ENCODE assay signal across 8 mouse cellular contexts in genomic region chr14:74946751-74947375, GRCm38 (mm10). TPM values are rescaled to one million over a fixed set of nuclear protein-coding genes. Genes with fewer than 3 reads are reported as not detected.
DNase-seq lines count a peak whose midpoint lies in the region; ATAC-seq lines count a peak whose summit lies in the region.

No protein-coding gene starts in this region.

- peak overlapping the region; percentile 76 for H3K4me2 ChIP-seq in hindbrain, embryonic 14.5 days (replicated peaks)

- H3K4me1 ChIP-seq in hindbrain, embryonic 14.5 days (replicated peaks; ENCODE audit: control insufficient read depth, insufficient read depth, low read length): peaks cover 21% of the 10 kb centered on the region

- ATAC-seq in hindbrain, embryonic 14.5 days (ENCODE audit: low FRiP score): peak; percentile 83

- H3K36me3 ChIP-seq in hindbrain, embryonic 14.5 days (replicated peaks; ENCODE audit: control insufficient read depth, insufficient read depth): no peaks in the 10 kb centered on the region

- DNase-seq in NIH3T3 (ENCODE audit: low read depth): peak; percentile 80
- DNase-seq in cerebellum, postnatal 14 days: peak; percentile 89
- peak; percentile 61 to 62 for DNase-seq in frontal cortex, postnatal 25 days (ENCODE audit: low spot score in 2 of 2)
- peak; percentile 69 for DNase-seq in hindbrain, embryonic 14.5 days (ENCODE audit: low spot score)
- DNase-seq in left cerebral cortex, adult 11 months (ENCODE audit: low spot score): peak; percentile 76
- DNase-seq in lung, postnatal 36 days: peak; percentile 91
- peak; percentile 78 for DNase-seq in retina, postnatal 1 day
- peak; percentile 88 for DNase-seq in thymus, postnatal 4 days

- WGBS in hindbrain, embryonic 14.5 days: under 1% methylated on average over 56 of the region's 56 CpGs

- no peaks in the 10 kb centered on the region for H3K27me3 ChIP-seq in hindbrain, embryonic 14.5 days (ENCODE audit: control insufficient read depth, insufficient read depth, low read length)

- H3K9ac ChIP-seq in hindbrain, embryonic 14.5 days: peak overlapping the region; percentile 88

- peak overlapping the region; percentile 70 for H3K4me3 ChIP-seq in hindbrain, embryonic 14.5 days (replicated peaks; ENCODE audit: low read length)

- peak overlapping the region; percentile 91 for H3K27ac ChIP-seq in hindbrain, embryonic 14.5 days

- H3K9me3 ChIP-seq in hindbrain, embryonic 14.5 days (ENCODE audit: control insufficient read depth, low read length): no peaks in the 10 kb centered on the region

RNA-seq across cellular contexts. Expression of gene Lrch1, which starts 0.8 kb away (rescaled TPM):
- polyA plus RNA-seq in hindbrain, embryonic 14.5 days (2014; fragmentation: Nextera tagmentation; extraction: Ambion mirVana): 16.7 and 22.0 TPM in 2 replicates

Comparison
In these comparisons a context has a peak if more than half of its experiments do, and no peak if none do; other contexts are left out.
1. Peak in every context shown above with its lines: DNase-seq, ATAC-seq, H3K4me3 ChIP-seq and H3K27ac ChIP-seq.